Mouse (Mus musculus) cortical plate, adult 2 months (tissue): ENCODE measurements at regions not wholly inside any gene's neighbourhood (a gene's known extent, or its start where the extent isn't known, plus 50 kb on each side); places are given as distances from the start of the nearest gene placed in this dataset.

Experiments used
- CTCF ChIP-seq: fragments of 200-500 bp; IDR thresholded peaks from 2 replicates; pipeline ENCODE4 v1.5.1; 2011; ENCODE audit warnings: mild to moderate bottlenecking, control low read depth, low read length; ENCODE audit not compliant: insufficient read depth; ENCODE audit errors: extremely low read depth
- POLR2A ChIP-seq: fragments of 200-500 bp; IDR thresholded peaks from 2 replicates; pipeline ENCODE4 v1.6.1; 2011; ENCODE audit warnings: mild to moderate bottlenecking, low read length, control low read depth; ENCODE audit not compliant: insufficient read depth; ENCODE audit errors: extremely low read depth

- TF ChIP-seq CTCF (no peak), POLR2A (no peak)
These were observed 232.4 kb upstream of the Smlr1 start for GRCm38 (mm10) chr10:25768456-25768855.
